Mouse (Mus musculus) neutrophil, adult 65 days (primary cell): ENCODE results near the gene Oas3. TPM values are rescaled to one million over a fixed set of nuclear protein-coding genes. Genes with fewer than 3 reads are reported as not detected.

Experiments
- total RNA-seq: library from RNA; stranded (reverse); gene quantifications from 2 replicates; pipeline ENCODE4 v1.2.4, GENCODE M21; 2023

Gene Oas3
- 9.8 and 22.2 TPM in 2 replicates for total RNA-seq

DNA sequence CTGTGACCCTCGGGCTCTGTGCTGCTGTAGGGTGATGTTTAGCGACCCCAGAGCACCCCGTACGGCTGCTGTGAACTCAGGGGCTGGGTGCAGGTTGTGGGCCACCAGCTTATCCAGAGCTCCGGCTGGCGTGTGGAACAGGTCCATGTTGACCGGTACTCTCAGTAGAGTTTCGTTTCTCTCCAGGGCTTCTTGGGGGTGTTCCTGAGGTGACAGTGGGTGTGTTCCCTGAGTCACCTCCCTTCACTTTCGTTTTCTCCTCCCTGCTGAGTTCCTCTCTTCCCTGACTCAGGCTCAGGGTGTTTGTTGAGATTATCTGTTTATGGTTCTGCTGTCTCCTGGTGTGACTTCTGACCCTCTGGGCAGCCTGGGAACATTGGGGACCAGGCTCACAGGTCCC lies at the start of gene Oas3:
TSS of gene Oas3 (minus strand) at position 184 of the 400 bp plus-strand sequence.

DNA sequence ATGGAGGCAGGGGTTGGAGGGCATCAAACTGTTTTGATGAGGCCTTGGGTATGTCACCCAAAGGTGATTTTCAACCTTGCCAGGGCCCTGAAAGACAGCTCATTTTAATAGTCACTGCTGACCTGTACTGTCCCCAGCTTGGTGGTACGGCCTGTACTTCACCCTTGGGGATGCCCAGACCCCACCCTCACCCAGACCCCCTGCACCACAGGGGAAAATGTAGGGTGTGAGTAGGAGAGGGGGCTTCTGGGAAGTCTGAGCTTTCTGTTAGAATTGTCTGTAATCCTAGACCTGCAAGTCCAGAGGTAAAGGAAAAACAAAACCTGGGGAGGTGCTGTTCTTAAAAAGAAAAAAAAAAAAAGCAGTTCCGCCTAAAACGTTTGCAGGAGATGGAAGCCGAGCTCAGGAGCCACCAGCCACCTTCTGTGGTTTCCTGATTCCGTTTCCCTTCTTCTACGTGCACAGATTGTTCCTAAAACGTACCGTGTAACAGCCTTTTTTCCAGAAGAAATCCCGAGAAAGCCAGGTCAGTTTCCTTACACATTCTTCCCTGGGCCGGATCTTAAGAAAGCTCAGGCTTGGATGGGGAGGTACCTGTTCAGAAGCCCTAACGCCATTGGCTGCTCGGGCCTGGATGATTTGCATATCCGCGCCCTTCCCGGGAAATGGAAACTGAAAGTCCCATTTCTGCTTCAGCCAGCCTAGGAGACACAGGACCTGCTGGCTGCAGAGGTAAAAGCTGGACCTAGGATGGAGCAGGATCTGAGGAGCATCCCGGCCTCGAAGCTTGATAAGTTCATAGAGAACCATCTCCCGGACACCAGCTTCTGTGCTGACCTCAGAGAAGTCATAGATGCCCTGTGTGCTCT lies 34.7 kb upstream of the Oas3 start, which contains the start of gene Oas1c:
TSS of gene Oas1c (minus strand) at position 564 of the 869 bp plus-strand sequence.

DNA sequence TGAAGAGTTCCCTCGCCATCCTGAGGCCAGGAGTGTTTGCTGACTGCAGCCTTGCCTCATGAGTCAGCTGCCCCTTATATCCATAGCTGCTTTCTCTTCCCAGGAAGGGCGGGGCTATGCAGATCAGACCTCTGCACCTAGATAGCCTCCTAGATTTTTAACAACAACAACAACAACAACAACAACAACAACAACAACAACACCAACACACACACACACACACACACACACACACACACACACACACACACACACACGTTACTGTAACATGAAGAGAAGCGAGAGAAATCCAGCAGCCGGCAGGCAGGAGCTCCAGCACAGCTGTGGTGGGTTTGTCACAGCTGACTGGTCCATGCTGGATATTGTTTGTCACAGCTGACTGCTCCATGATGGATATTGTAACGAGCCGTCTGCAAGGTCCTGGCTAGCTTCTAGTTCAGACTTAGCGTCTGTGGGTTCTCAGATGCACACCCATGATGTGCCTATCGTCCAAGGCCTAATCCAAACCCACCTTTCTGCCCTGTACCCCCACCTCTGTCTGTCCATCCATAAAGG lies 18.1 kb upstream of the Oas3 start, which contains the start of gene Oas1e:
TSS of gene Oas1e (minus strand) at position 51 of the 555 bp plus-strand sequence.

DNA sequence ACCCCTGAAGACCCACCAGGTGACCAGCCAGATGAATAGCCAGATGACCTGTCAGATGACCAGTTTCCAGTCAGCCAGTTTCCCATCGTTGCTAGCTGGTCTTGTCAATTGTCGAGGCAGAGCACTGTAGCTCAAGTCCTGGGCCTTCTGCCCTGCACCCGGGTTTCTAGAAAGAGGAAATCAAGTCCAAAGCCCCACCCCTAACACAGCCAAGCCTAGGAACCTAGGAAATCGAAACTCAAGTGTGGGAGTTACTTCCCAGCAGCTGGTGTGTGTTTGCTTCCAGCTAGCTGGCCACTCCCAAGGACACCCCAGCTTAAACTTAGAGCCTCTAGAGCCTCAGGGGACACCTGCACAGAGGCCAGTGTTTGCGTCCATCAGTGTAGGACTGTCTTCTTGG lies 27.8 kb downstream of the Oas3 start, which contains the start of gene Oas2:
TSS of gene Oas2 (minus strand) at position 166 of the 400 bp plus-strand sequence.

DNA sequence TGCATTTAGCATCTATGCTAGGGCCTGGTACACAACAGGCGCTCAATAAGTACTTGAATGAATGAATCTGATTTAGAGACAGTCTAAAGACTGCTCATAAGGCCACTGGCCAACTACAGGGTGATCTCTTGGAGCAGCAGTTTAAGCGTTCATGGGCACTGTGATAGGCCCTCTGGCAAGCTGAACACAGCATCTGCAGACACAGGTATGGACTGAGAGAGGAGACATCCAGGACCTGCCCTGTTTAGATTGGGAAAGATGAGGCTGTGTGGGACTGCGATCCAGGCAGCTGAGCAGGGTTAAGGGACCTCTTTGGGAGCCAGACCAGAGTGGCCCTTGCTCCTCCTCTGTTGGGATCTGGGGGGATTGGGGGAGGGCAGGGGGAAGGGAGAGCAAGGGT lies 65.6 kb downstream of the Oas3 start, which contains the start of gene Dtx1:
TSS of gene Dtx1 (minus strand) at position 101 of the 400 bp plus-strand sequence.

Other genes with a start within 250 kb of the Oas3 start
- gene Tpcn1, start 189.0 kb downstream of the Oas3 start, total RNA-seq = 36.3 and 43.6 TPM in 2 replicates
- gene Iqcd, start 188.6 kb downstream of the Oas3 start, total RNA-seq = not detected in 2 replicates
- gene Rita1, start 165.1 kb downstream of the Oas3 start, total RNA-seq = 1.0 and 1.7 TPM in 2 replicates
- gene Ddx54, start 164.9 kb downstream of the Oas3 start, total RNA-seq = 50.8 and 56.9 TPM in 2 replicates
- not detected in 2 replicates for gene Cfap73, start 143.4 kb downstream of the Oas3 start, total RNA-seq
- gene Rasal1, start 128.8 kb downstream of the Oas3 start, total RNA-seq = 0.66 and 1.3 TPM in 2 replicates
- 0.43 and 0.76 TPM in 2 replicates for gene Dtx1, start 65.7 kb downstream of the Oas3 start, total RNA-seq
- 4.9 and 8.2 TPM in 2 replicates for gene Oas2, start 27.8 kb downstream of the Oas3 start, total RNA-seq
- not detected in 2 replicates for gene Oas1e, start 17.9 kb upstream of the Oas3 start, total RNA-seq
- gene Oas1c, start 34.9 kb upstream of the Oas3 start, total RNA-seq = 1.9 and 3.5 TPM in 2 replicates
- gene Oas1f, start 69.7 kb upstream of the Oas3 start, total RNA-seq = not detected in 2 replicates
- gene Oas1h, start 83.8 kb upstream of the Oas3 start, total RNA-seq = not detected in 2 replicates
- 0.54 and 1.6 TPM in 2 replicates for gene Oas1g, start 110.0 kb upstream of the Oas3 start, total RNA-seq
- 2.8 and 10.6 TPM in 2 replicates for gene Oas1a, start 129.9 kb upstream of the Oas3 start, total RNA-seq
- not detected in 2 replicates for gene Oas1d, start 136.9 kb upstream of the Oas3 start, total RNA-seq
- gene Rph3a, start 232.4 kb upstream of the Oas3 start, total RNA-seq = 0.35 and 0.41 TPM in 2 replicates